Mouse (Mus musculus): Measurements from ENCODE around the gene Pik3c2b.
"Not testable (repeated sequence)": the region's sequence is repeated elsewhere in the genome, so short reads cannot be mapped to it uniquely, and the experiment has no call there.

Gene Pik3c2b

DNA sequence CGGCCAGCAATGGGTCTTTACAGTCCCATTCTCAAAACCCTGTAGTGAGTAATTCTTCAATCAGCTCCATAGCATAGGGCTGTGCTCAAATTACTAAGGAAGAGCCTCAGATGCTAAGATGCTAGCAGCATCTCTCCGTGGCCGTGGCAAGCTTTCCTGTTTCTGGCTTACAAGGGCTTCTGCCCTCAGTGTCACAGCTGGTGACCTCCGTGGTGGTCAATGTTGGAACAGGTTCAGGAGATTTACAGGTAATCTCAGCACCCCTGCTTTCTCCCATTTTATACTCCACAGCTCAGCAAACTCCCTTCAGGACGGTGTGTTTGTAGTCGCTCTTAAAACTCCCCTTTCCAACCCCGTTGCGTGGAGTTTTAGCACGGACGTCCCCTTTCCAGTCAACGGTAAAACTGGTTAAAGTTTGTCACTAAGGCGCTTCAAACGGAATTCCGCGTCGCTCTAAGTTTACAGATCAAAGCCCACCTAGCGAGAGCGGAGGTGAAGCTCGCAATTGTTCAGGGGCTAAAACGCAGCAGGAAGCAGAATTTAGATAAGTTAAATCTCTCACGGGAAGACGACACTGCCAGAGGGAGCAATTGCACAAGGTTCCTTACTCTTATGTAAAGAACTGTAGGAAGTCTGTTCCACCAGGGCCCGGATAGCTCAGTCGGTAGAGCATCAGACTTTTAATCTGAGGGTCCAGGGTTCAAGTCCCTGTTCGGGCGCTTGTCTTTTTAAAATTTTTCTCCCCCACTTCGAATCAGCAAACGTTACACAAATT, 12.0 kb upstream of the Pik3c2b start:
- peak; percentile 70 for DNase-seq (ENCODE audit: low spot score)

GRCm38 (mm10) chr1:133034091-133034460, 11.4 kb upstream of the Pik3c2b start:
- peak; percentile 43 for DNase-seq (ENCODE audit: low spot score)

DNA sequence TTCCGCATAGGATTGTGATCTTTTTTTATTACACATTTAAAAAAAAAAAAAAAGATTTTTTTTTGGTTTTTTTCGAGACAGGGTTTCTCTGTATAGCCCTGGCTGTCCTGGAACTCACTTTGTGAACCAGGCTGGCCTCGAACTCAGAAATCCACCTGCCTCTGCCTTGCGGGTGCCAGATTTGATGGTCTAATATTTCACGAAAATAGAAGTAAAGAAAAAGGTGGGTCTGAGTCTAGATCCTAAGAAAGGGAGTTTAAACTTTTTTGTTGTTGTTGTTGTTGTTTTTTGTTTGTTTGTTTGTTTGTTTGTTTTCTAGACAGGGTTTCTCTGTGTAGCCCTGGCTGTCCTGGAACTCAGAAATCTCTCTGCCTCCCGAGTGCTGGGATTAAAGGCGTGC, 10.8 kb upstream of the Pik3c2b start:
- not testable (repeated sequence) for DNase-seq (ENCODE audit: low spot score)

- peak; percentile 70 for DNase-seq (ENCODE audit: low spot score)
Observed at GRCm38 (mm10) chr1:133039505-133039949, 5.9 kb upstream of the Pik3c2b start.

GRCm38 (mm10) chr1:133045861-133046440, 484 bp downstream of the Pik3c2b start:
- DNase-seq (ENCODE audit: low spot score): peak; percentile 67

DNA sequence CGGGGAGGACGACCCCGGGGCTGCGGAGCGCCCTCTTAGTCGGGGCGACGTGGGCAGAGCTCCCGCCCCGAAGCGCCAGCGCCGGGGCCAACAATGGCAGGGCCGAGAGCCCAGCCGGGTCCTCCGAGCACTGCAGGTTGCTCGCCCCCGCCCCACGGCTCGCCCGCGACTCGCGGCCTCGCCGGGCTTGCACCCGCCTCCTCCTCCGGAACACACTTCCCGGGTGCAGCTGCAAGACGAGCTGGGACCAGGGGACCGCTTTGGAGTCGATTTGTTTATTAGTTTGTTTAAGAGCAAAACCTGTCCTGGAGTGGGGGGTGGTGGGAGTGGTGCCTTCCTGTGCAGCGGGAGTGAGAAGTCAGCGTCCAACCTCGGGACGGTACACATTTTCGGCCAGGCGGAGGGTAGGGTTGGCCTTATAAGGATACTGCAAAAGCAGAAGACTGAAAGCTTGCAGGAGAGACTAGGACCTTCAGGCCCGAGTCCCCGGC, 1.0 kb downstream of the Pik3c2b start:
- DNase-seq (ENCODE audit: low spot score): peak; percentile 22

- no peak for DNase-seq (ENCODE audit: low spot score)
Observed at GRCm38 (mm10) chr1:133047575-133047974, 2.1 kb downstream of the Pik3c2b start.

DNA sequence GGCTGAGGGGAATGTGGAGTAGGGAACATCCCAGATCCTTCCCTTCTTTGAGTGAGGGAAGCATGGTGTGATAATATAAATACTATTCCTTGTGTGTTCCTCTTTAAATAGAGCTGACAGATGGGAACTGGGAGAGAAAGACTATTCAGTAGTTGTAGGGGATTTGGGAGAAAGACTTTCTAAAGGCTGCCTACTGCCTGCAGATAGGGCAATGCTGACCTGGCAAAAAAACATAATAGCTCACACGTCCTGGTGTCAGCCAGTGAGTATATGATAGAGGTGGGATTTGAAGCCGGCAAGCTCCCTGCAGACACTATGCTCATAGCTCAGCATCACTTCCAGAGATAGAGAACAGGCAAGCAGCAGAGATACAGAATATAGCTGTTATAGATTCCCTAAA, 3.2 kb downstream of the Pik3c2b start:
- no peak for DNase-seq (ENCODE audit: low spot score)

- no peak for DNase-seq (ENCODE audit: low spot score)
Observed at GRCm38 (mm10) chr1:133050001-133050431, 4.5 kb downstream of the Pik3c2b start.

DNA sequence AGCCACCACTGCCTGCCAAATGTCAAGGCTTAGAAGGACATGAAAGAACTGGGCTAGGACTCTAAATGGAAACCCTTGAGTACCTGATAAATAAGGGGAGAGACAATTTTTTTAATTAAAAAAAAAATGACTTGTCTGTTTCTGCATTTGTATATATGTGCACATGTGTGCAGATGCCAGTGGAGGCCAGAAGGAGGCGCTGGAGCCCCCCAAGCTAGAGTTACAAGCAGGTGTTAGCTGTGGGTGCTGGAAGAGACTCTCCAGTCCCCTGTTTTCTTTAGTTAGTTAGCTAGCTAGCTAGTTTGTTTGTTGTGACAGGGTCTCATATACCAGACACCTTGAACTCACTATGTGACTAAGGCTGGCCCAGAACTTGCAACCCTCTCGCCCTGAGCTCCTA, 6.4 kb downstream of the Pik3c2b start:
- no peak for DNase-seq (ENCODE audit: low spot score)

DNA sequence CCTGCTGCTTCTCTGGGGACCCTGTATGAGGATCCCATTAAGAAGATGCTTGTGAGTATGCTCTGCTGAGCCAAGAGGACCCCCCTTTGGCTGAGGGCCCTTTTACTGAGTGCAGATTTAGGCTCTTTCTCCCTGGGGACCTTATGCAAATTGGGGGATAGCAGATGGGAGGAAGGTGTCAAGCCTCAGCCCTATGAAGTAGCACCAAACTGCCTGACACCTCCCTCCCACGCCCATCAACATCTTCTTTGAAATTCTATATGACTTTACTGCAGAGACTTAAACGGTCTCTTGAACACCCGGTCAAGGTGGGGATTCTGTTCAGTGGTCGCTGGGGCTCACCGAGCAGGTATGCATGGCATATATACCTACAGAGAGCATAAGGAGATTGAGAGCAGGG, 7.6 kb downstream of the Pik3c2b start:
- DNase-seq (ENCODE audit: low spot score): no peak

GRCm38 (mm10) chr1:133054326-133054725, 8.9 kb downstream of the Pik3c2b start:
- DNase-seq (ENCODE audit: low spot score): no peak

GRCm38 (mm10) chr1:133057345-133058034, 12.0 kb downstream of the Pik3c2b start:
- DNase-seq (ENCODE audit: low spot score): no peak

- no peak for DNase-seq (ENCODE audit: low spot score)
Observed at GRCm38 (mm10) chr1:133059592-133059991, 14.1 kb downstream of the Pik3c2b start.

DNA sequence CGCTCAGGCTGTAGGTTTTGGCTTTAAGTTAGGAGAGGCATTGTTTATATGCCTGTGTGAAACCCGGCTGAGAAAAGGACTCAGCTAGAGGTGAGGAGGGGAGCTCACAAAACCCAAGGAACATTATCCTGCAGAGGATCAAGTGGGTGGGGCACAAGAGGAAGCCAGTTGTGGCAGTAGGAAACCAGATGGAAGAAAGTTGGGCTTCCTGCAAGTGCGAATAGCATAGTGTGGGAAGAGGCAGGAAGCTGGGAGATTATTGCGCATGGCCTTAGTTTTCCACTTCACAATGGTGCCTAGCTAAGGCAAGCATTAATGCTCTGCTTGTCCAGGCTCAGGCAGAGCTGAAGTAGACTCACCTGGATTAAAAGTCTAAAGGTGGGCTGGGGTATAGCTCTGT, 15.2 kb downstream of the Pik3c2b start:
- DNase-seq (ENCODE audit: low spot score): no peak

- no peak for DNase-seq (ENCODE audit: low spot score)
Observed at GRCm38 (mm10) chr1:133063164-133063563, 17.7 kb downstream of the Pik3c2b start.

DNA sequence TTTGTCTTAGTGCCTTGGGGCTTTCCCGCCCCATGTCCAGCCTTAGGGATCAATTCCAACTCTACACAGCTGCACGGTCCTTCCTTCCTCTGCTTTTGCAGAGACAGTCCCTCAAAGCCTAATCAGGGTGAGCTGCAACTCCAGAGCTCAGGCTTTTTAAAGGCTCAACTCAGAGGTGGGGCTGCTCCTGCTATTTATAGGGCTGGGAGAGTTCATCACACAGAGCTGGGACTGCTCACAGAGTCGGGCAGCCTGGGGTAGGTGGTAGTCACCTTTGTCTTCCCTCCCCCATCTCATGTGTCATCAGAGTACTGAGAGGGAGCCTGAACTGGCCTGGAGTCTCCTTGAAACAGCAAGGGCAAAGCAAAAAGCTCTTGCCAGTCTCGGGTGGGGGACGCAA, 22.8 kb downstream of the Pik3c2b start:
- DNase-seq (ENCODE audit: low spot score): no peak

DNA sequence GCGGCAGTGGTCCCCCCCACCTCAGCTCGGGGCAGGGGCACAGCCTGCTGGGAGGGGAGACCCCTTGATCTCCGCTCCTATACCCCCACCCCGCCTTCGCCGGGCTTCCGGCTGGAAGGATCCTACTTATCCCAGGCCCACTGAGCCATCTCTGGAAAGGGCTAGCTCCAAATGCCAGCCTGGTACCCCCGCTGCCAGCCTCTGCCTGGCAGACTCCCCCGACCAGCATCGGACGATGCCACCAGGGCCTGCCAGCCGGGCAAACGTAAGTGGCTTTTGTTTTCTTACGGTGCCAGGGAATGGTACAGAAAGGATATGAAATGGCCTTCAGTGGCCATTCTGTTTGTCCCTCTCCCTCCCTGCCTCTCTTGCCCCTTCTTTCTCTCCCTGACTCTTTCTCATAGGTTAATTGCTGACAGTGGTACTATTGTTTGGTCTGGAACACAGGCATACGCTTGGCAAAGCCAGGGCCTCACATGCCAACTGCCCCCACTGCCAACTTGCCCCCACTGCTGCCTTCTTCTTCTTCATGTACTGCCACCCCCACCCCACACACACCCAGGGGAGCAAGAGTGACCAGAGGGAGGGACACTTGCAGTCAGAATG, 23.3 kb downstream of the Pik3c2b start:
- no peak for DNase-seq (ENCODE audit: low spot score)

DNA sequence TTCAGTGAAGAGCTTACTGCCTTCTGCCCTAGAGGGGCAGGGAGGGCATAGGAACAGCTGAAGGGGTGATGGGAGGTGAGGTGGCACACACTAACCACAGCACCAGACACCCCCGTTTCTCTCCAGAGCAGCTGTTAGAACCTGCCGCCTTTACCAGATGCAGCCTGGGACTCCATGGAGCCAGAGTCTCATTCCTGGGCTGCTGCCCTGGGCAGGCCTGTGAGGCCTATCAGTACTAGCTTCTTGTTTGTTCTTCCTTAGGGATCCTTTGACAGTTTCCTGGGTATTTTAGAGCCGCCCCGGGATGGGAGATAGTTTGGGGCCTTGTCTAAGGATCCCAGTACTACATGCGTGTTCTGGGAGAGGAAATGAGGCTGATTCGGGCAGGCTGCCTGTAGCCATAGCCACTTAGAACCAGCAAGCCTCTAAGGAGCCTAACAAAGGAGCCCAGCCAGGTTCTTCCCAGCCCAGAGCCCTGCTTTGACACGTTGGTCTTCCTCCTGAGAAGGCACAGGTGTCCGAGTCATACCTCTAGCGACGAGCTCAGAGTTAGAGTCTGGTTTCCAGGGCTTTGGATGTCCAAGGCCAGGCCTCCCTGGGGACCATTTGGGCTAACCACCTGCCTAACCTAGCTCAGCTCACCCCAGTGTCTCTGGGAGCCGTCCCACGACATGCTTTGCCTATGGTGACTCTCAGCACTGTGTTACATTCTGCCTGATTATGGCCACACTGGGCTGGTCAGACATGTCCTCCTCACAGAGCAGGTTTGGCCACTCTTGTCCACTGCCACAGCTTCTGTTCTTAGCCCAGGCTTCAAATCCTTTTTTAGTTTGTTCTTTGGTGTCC, 24.0 kb downstream of the Pik3c2b start:
- DNase-seq (ENCODE audit: low spot score): no peak

DNA sequence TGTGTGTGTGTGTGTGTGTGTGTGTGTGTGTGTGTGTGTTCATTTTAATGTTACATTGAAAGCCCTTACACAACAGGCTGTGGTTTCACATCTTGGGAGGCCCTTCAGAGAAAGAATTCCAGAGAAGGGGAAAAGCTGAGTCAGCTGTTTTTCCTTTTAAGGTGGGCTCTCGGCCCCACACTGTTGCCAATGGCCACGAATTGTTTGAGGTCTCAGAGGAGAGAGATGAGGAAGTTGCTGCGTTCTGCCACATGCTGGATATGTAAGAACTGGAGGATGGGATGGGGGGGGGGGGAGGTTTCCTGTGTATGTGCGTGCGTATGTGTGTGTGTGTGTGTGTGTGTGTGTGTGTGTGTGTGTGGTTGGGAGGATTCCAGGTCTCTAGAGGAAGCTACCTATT, 24.7 kb downstream of the Pik3c2b start:
- DNase-seq (ENCODE audit: low spot score): no peak

DNA sequence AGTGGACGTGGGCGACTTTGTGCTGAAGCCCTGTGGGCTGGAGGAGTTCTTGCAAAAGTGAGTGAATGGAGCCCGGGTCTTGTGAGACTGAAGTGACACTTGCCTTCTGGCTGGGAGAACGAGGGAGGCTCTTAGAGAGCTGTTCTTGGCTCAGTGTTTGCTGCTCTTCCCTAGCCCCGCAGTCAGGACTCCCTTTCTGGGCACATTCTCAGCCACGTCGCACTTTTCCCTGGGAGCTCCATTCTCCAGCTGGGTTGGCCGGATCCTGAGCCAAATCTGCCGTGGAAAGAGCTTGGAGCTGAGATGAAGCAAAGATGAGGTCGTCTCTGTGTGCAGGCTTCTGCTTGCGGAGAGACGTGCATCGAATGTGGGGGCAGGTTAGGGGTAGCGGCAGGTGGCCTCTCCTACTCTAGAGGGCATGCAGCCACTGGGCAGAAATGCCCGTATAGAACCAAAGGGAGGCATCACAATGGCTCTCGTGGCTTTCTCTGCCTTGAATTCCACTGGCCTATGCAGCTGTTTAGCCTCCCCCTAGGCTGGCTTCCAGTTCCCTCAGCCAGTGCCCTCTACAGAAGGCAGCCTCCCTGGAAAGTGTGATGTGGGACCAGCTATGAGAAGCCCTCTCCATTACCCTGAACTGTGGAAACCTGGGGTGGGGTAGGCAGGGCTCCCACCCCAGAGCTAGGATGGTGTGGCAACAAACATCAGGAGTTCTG, 26.4 kb downstream of the Pik3c2b start:
- no peak for DNase-seq (ENCODE audit: low spot score)
